Mouse (Mus musculus): ENCODE results near the gene Col11a1.

Col11a1 gene

GRCm38 (mm10) chr3:114029971-114030635 is at the start of gene Col11a1:
Col11a1 (plus strand) TSS chr3:114030540.
- DNase-seq: no peak

- no peak for DNase-seq
Measured at GRCm38 (mm10) chr3:113990936-113991335, 39.4 kb upstream of the Col11a1 start.

GRCm38 (mm10) chr3:114030886-114031285 is 546 bp downstream of the Col11a1 start:
- DNase-seq: no peak

DNA sequence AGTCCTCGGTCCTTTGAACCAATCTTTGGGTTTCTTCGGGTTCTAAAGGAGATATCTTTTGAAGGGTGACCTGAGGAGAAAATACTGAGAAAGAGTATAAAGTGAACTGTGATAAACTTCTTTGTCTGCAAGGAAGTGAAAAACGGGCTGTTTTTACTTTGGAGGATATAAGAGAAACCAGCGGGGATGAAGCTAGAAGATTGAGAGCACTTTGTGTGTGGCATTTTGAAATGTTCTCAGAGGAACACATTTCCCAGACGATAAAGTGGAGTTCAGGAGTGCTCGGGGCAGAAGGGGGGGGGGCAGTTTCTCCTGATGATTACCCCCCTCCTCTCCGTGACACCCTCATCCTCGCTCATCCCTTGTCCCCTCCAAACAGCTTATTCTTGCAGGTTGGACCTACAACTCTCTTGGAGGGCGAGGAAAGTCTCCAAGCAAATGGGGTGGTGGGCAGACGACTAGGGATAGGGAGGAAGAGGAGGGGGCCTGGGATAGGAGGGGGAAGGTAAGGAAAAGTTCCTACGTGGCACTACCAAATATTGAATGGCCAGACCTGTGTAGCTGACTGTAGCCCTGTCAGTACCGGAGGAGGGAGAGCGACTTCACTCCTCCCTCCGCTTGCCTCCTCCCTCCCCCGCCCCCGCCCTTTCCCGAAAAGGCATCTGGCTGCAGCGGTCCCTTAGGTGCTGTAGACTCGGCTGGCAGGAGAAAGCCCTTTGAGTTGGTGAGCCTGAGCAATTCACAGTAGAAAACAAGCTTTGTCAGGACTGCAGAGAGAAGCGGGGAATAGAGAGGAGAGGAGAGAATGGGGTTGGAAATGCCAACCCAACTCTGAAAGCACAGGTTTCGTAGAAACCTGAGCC is 1.2 kb downstream of the Col11a1 start:
- DNase-seq: no peak

DNA sequence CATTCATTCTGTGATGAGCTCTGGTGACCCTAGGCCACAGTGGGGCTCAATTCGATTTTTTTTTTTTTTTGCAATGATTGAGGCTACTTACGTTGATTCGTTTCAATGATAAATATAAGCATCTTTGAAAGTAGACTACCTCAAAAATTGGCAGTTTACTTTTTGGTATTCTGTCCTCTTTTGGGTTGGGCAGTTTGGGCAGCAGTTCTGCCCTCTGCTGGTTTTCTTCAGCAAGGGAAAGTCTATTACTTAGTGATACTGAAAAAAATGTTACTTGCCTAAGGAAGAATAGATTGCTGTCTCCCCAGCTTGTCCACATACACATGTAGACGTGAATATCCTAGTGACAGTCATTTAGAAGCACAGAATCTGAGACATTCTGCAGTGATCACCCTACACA is 2.0 kb downstream of the Col11a1 start:
- no peak for DNase-seq

- no peak for DNase-seq
Measured at GRCm38 (mm10) chr3:114052406-114052805, 22.1 kb downstream of the Col11a1 start.

DNA sequence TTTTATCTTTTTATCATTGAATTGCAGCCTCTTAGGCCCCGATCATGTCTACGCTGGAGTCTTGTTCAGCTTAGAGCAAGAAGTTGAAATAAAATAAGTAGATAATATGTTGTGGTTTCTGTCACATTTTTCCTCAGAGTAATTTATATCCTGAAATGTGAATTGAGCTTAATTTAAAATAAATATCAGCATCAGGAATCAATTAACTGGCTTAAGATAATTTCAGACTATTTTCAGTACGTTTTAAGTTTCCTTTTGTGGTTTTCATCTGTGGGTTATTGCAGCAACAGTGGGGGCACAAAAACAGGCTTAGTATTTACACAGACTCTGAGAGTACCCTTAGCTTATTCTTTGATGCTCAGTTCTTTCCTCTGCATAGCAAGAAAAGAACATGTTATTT is 23.2 kb downstream of the Col11a1 start:
- DNase-seq: no peak

DNA sequence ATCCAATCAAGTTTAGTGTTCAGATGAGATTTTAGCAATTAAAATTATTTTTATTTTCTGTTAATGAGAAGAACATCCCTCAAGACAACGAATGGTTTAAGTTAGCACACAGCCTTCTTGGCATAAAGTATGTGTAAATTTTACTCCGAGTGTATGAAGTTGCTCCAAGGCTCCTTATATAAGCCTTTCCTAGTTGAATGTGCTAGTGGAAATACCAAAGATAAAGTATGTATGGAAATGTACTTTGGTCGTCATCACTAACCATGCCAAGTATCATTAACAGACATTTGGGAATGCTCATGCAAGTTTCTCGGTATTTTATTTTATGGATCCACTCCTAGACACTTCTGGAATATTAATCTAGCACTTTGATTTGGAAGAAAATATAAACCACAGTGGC is 34.8 kb downstream of the Col11a1 start:
- DNase-seq: no peak

GRCm38 (mm10) chr3:114065587-114065986 is 35.2 kb downstream of the Col11a1 start:
- no peak for DNase-seq

DNA sequence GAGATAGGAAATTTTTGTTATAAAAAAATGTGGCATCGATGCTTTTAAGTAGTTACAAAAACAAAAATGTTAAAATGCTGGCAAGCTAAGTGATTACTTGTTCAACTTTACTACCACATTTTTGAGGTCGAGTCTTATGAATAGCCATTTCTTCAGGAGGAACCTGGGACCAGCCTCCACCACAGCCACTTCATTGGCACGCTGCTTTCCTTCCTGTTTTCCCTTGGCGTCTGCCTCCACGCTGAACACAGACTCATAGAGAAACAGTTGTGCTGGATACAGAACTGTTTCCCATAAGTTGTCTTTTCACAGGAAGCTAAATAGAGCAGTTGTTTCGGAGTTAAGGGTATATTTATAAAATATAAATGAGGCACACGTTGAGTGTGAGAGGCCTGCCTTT is 69.0 kb downstream of the Col11a1 start:
- no peak for DNase-seq

GRCm38 (mm10) chr3:114107099-114107498 is 76.8 kb downstream of the Col11a1 start:
- DNase-seq: no peak

DNA sequence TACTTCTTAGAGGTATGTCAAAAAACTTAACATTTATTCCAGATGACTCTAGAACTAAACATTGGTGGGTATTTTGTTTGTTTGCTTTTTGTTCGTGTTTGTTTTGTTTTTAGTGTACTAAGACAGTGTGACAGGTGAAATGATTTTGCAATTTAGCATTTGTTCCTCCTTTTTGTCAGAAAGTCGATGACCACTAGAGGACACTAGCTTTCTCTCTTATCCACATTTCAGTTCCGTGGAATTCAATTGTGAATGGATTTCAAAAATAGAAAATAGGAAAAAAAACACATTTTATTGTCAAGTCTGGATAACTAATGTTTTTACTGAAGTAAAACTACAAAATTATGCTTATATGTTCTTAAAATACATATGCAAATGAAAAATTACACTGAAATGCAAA is 116.8 kb downstream of the Col11a1 start:
- no peak for DNase-seq

GRCm38 (mm10) chr3:114197964-114198750 is 167.8 kb downstream of the Col11a1 start:
- DNase-seq: no peak

DNA sequence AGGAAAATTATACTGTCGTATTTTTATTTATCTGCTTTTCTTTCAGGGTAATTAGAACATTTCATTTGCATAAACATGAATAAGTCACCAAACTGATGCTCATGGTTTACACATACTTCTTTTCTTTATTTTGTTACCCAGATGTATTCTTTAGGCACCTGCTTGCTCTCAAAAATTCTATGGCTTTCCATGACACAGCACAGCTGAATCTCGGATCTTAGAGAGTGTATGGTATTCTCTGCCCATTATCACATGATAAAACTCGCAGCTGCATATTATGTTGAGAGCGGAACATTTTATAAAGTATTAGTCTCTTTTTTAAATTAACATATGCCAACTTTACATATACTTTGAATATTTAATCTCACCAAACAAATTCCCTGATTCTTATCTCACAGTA is 181.9 kb downstream of the Col11a1 start:
- DNase-seq: no peak

DNA sequence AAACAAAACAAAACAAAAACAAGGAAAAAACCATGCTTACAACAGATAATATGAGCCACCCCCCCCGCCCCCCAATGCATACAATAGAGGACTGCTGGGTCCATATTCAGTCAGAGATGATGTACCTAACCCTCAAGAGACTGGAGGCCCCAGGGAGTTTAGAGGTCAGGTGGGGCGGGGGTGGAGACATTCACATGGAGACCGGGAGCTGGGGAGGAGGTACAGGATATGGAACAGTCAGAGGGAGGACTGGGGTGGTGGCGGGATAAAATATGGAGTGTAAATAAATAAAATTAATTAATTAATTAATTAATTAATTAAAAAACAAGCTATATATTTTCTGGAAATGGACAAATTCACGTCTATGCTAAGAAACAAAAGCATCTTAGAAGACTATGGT is 185.8 kb downstream of the Col11a1 start:
- no peak for DNase-seq

DNA sequence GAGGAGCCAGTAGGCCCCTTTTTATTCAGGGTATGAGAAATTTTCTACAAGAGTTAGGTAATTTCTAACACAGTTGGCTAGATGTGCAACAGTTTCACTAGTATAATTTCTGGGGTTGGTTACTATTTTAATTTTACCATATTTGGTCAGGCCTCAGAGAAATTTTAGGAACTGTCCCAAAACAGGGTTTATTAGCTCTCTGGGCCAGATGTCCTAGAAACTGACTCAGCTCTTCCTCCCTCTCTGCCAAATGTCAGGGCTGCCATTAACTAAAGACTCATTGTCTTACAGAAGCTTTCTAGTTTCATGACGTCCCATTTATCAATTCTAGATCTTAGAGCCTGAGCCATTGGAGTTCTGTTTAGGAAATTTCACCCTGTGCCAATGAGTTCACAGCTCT is 199.2 kb downstream of the Col11a1 start:
- DNase-seq: no peak

Data from B cell, adult 2 months (primary cell).